Mouse (Mus musculus) liver (tissue): ENCODE results near the gene Ccdc24.

Source experiments
- DNase-seq: peaks from one replicate; pipeline ENCODE4 v3.0.0-alpha.2; 2020; ENCODE audit warnings: mixed read lengths

Ccdc24 gene

DNA sequence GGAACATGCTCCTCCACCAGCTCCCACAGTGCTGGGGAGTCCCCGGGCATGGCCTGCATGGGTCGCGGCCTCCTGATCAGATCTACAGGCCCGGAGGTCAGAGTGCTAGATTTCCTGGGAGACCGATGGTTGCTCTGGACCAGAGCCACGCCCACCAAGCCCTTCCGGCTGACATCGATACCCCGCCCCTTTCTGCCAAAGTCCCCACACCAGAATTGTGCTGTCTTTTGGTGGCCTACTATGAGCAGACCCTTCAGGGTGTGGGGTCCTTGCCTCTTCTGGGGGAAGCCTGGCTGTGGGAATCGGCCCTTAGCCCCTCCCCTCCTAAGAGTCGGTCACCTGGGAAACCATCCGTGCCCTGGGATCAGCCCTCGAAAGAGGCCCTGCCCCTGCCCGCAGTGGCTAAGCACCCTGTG lies at the start of gene Ccdc24:
Gene Ccdc24, minus strand, starts transcription at position 87 of the 416 bp plus-strand sequence.
- DNase-seq, result peak; percentile 75

DNA sequence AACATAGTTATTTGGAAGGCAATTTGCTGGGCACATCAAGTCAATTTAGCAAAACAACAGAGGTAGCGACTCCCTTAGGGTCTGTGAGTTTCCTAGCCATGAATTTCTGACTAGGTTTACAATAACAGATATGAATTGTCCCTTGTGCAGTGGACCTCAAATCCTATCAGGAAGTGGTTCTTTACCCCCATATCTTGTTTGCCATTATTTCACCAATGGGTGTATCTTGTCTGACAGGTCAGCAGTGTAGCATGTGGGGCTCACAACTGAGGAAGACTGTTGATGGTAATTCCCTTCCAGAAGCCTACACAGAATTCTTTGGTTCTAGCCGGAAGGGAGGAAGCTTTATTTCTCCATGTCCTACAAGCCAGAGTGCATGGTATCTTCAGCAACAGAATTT lies 49.0 kb upstream of the Ccdc24 start:
- DNase-seq, result no peak

DNA sequence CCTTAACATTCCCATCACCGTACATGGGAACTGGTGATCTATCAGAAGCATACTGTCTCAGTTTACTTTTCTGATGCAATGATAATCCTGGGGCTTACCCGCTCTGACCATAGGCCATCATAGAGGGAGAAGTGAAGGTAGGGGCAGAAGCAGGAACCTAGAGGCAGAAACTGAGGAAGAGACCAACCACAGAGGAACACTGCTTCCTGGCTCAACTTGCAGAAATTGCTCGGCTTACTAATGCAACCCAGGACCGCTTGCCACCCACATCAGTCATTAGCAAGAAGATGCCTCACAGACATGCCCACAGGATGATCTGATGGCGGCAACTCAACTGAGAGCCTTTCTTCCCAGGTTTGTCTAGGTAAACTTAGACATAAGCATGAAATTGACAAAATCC lies 46.4 kb upstream of the Ccdc24 start:
- DNase-seq, result no peak

DNA sequence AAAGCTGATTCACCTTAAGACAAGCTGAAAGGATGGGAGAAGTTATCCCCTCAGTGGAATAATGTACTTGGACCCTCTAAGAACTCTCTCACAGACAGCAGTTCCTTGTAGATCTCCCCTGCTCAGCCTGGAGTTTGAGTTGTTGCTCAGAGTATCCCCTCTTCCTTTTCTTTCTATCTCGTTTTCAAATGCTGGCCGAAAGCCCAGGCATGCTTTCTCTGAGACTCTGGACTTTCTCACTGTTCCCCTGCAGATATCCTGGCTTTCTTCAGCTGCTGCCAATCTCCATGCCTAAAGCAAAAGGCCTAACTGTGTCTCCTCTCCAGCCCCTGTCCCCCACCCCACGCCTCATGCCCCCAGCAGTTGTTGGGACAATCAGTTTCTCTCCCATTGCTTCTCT lies 45.9 kb upstream of the Ccdc24 start:
- no peak for DNase-seq

DNA sequence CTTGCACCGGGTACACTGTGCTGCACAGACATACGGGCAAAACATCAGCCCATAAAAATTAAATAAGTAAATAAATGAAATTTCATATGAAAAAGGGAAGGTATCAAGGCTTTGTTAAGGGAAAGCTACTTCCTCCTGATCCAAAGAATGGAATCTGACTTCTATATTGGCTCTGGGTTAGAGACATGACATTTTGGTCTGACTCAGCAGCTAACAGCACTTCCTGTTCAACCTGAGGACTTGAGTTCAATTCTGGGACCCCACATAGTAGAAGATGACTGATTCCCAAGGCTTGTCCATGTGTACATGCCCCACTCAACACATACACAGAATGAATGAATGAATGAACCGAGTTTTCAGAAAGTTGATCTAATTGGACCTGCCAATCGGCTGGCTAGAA lies 45.5 kb upstream of the Ccdc24 start:
- no peak for DNase-seq

DNA sequence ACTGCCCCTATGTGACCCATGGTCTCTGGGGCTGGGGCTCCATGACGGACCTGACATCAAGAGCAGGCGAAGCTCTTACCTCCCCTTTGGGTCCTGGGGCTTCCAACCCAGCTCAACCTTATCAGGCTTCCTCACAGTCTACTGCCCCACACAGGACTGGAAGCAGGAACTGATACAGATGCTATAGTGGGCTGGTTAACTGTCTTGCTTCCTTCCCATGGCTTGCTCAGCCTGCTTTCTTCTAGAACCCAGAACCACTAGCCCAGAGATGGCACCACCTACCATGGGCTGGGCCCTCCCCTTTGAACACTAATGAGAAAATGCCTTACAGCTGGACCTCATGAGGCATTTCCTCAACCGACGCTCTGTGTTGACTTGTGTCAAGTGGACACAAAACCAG lies 45.0 kb upstream of the Ccdc24 start:
- peak; percentile 18 for DNase-seq

DNA sequence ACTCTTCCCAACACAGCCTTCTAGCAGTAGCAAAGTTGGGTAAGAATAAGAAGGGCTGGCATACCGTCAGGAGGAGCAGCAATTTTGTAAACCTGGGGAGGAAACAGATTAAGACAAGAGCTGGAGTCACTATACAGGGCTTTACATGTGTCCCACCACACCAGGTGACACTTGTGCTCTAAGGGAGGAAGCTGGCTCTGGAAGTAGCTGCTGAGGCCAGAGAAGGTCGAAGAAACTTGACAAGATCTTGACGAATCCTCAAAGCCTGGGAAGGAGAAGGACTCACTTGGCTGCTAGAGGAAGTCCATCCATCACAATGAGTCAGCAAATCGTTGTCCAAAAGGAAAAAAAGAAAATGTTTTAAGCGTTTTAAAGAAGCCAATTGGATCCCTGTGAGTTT lies 44.0 kb upstream of the Ccdc24 start:
- no peak for DNase-seq

DNA sequence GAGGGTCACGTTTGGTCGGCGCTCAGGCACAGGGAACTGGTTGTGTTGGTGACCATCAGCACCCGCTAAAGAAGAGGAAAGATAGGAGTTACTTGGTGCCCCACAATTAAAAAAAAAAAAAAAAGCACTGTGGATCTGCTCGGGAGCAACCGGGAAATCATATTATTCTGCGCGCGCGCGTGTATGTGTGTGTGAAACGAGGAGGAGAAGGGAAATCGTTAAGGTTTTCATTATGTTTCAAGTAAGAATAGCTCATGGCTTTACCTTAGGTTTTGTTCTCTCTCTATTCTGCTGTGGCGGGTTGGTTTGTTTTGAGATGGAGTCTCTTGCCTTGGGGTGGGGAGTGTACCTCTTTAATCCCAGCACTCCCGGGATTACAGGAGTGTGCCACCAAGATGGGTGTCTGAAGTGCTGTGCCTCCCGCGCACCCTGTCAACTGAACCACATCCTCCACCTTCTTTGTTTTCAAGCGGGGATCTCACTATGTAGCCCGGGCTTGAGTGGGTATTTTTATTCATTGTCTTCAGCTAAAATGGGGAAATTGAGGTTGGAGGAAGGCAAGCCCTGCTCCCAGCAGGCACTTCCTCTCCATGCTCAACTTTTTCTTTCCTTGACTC lies 43.2 kb upstream of the Ccdc24 start:
- peak; percentile 40 for DNase-seq

DNA sequence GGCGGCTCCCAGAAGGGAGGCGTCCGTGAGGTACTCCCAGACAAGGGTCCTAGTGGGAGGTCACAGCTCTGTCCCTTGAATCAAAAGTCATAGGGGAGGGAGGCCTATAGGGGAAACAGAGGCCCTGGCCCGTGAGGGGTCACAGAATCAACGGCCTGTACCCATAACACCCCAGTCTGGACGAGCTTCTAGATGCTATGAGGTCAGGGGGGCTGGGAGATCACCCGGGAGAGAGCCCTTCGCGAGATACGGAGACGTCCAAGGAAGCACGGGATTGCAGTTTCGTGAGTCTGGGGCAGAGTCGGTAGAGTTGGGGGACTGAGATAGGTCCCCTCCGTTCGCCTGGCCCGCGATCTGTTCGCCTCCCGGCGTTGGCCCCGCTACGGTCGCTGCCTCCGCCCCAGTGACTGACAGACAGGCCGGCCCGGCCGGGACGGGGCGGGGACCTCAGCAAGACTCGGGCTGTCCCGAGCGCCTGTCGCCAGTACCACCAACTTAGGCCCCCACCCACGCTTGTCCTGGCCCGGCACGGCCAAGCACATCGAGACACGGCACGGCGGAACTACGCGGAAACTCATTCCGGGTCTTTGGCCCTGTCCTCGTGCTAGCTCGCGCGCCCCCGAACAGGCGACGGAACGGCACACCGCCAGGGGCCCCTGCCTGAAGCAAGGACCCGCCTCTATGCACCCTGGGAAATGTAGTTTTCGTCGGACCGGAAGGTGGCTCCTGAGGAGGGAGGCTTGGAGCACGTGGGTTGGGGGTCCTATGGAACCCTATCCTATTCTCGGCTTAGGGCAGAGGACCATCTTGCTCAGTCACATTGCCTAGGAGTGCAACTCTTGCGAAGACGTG lies 42.5 kb upstream of the Ccdc24 start, which contains the start of gene Ipo13:
Gene Ipo13, minus strand, starts transcription at position 409 of the 852 bp plus-strand sequence.
- DNase-seq, result peak; percentile 93

DNA sequence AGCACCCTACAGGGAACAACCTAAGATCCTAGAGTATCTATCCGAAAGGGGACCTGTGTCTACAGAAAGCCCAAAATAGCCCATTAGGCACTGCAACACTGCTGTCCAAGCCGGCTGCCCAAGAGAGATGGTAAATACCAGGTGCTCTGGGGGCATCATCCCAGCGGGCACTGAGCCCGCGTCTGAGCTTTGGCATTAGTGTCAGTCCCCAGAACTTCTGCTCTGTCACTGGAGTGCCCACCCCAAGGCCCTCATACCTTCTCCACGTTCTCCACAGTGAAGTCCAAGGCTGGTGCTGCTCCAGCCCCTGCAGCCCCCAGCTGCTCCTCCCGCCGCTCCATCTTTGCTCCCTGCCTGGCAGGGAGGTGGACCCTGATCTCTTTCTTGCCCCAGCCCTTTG lies 41.7 kb upstream of the Ccdc24 start:
- no peak for DNase-seq

DNA sequence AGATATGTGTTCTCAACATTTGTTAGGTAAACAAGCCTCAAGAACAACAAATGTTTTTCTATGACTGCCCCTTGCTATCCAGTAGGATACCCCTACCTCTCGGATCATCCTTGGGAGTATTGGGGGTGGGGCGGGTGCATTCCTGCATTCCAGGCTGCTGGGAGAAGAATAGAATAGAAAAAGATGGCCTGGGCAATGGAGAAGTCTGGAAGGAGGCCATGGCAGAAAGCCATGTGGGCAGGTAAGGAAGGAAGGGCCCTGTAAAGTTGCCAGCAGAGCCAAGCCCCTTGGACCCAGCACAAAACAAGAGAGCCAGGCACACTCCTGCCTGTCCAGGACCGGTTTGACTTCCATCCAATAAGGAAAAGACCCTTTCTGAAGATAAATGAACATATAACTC lies 41.1 kb upstream of the Ccdc24 start:
- DNase-seq, result no peak

DNA sequence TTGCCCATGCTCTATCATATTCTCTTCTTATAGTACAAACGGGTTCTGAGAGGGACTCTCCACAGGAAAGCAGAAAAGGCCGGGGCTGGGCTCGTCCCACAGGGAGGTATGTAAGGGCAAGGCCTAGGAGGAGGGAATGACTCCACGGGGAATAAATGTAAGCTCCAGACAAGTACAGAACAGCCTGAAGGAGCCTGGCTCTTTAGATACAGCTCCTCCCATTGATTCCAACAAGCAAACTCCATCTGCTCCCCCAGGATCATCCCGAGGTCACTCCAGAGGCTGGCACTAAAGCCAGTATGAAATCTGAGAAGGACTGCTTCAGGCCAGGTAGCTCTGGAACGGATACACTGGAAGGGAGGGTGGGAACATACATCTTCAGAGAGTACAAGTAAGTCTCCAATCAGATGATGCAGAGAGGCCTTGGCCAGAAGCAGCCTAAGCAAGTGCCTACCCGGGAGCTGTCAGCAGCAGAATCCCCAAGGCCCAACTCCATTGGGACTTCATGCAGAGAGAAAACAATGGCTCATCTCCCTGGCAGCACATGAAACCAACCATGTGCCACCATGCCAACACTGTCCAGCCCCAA lies 40.4 kb upstream of the Ccdc24 start:
- DNase-seq, result no peak

DNA sequence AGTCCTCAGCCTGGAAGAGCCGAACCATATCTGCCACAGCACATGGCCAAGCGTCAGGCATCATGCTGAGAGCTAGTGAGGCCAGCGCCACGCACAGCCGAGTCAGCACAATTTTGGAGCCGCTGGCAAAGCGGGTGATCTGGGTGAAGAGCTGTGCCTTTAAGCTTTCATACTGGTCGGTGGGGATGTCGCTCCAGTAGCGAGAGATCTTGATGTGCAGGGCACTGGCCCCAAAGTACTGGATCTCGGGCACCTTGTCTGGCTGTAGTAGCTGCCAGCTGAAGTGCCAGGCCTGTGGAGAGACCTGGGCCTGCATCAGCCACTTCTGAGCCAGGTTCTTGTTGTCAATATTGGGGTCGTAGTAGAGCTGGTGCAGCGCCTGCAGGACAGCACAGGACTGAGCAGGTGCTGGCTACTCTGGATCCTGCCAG lies 39.8 kb upstream of the Ccdc24 start:
- no peak for DNase-seq

DNA sequence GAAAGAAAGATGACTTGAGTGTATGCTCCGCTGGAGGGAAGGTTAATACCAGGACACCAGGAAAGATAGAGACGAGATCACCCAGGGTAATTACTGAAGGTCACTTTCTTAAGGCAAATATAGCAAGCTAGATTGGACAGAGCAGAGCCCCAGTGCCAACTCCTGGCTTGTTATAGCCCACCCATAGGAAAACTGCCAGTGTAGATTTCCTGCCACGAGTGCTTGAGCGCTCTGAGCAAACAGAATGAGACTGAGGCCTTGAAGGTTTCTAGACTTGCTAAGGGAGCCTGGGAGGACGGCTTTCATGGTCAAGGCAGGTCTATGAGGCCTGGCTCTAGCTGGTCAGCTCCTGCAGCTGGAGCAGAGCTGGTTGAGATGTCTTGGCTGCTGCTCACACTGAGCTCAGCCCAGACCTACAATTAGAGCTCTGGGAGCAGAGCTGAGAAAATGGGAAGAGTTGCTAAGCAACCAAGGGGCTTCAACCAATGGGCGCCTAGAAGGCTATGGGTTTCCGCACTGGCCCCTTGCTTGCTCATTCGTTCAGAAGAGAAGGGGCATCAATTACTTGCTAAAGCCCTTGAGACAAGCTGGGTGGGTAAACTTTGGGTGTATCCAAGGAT lies 36.6 kb upstream of the Ccdc24 start:
- DNase-seq, result no peak

DNA sequence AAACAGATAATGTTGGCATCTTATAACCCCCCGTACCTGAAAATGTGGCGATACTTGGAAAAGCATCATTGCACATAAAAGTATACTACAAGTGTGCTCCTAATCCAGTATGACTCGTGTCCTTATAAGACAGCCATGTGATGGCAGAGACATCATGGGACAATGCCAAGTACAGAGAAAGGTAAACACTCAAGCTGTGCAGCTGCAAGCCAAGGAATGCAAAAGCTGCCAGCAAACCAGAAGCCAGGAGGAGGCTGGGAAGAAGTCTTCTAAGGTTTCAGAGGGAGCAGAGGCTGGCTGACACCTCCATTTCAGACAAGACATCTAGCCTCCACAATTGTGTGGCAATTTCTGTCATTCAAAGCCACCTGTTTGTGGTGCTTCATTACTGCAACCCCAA lies 33.8 kb upstream of the Ccdc24 start:
- no peak for DNase-seq

DNA sequence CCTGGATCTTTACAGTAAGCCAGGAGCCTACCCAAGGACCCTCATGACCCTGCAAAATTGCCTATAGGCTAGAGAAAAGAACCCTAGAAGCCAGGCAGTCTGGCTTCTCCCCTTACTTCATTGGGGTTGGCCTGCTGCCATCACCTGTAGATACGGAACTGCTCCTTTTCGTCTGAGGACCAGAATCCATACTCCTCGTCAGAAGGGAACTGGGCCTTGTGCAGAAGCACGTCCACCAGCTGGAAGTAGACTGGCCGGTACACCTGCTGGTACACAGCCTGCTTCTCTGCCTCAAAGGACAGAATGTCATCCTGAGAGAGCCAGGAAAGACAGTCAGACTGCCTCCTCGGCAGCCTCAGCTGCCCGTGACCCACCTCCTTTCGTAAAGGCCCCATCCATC lies 32.4 kb upstream of the Ccdc24 start:
- no peak for DNase-seq

DNA sequence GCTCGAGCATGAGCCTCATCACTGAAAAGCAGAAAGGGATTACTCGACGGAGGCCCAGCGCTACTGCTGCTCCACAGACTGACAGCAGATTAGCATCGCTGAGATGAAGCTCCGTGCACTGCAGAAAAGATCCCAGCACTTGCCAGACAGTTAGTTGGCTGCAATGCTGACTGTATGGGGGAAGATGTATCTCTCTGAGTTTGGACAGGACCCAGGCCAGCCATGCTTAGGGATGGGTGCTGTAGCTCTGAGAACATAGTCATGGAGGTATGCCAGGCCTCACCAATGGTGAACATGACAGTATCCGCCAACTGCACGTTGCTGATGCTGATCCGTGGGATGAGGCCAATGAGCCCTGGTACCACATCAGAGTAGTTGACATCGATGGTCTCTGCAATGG lies 31.7 kb upstream of the Ccdc24 start:
- no peak for DNase-seq

DNA sequence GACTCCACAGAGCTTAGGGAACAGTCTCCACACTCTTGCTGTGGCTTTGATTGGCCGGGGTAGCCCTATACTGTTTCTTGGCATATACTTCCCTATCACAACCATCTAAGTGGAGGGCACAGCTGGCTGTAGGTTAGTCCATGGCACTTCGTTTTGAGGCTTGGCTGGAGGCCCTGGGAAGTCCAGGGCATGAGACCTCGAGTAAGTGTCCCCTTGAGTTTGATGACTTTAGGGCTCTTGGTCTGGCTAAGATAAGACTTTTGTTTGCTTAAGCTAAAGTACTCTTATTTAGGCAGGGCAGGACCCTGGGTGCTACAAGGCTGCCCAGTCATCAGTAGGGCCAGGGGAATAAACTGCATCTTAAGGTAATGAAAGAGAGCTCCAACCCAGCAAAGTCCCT lies 25.8 kb upstream of the Ccdc24 start:
- DNase-seq, result no peak

DNA sequence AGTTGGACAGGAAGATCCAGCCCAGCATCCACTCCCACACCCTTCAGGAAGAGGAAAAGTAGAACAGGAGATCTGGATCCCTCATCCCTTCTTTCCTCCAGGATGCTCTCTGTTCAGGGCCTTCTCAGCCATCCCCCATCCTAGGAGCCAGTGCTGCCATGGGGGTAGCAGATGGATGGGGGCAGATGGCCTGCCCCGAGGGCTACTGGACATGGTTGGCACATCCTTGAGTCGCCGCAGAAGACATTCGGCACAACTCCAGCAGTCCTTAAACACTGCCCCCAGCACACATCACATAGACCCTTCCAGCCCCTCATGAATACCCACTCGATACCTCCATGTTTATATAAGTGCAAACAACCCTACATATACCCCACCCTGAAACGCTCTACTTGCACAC lies 23.7 kb upstream of the Ccdc24 start:
- no peak for DNase-seq

DNA sequence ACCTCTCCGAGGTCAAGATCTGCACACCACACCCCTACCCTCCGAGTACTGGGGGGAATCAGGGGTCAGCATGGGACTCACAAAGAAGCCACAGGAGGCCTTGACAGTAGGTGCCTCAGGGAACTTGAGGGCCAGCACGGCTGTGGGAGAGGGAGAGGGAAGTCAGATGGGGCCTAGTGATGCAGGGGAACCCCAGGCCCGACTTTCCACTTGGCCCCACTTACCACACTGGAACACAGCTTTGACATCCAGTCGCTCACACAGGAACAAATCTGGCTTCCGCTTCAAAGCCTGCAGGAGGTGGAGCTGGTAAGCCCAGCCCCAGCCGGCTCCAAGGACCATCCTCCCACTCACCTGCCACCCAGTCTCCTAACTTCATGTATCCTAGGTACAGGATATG lies 23.0 kb upstream of the Ccdc24 start:
- no peak for DNase-seq

DNA sequence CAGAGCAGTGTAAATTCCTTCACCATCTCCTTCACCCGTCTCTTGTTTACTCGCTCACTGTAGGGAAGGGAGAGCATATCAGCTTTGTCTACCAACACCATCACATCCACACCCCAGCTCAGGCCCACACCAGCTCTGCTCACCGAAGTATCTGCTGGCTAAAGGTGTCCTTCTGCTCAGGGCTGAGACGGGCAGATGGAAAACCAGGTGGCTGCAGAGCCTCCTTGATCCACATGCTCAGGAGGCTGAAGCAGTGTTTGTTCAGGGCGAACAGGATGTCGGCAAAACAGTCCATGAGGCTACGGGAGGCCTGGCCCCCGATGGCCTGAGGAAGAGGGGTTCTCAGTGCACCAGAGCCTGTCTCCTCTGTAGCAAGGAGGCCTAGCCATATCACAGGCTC lies 22.2 kb upstream of the Ccdc24 start:
- DNase-seq, result no peak

DNA sequence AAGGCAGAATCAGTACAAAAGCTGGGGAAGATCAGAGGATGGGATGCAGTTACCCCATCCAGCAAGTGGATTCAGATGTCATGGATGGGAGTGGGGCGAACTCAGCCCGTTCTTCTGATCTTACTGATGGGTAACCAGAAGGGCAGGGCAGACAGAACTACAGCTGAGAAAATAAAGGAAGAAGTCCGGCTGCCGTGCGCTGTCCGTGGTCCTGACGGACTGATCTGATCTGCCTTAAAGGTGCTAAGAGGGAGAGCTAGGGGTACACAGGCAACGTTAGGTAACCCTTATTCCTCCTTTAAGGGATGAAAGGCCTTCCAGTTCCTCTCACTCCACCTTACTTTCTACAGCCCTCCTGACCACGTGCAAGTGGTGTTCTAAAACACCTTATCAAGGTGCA lies 21.0 kb upstream of the Ccdc24 start:
- peak; percentile 71 for DNase-seq

DNA sequence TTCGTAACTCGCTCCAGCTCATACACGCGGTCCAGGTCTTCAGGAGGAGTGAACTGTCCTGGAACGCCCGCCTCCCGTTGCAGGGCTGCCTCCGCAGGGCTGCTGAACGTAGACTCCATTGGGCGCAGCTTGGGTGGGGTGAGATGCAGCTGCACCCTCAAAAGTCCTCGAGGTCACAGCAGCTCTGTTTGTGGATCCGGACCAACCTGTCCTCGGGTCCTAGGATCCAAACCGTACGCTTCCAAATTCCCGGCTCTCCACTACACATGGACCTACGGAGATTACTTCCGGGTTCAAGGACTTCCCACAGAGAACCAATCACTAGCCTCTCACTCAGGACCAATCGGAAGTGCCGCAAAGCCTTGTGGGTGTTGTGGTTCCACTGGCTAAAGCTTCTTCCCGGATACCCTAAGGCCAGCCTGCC lies 19.4 kb upstream of the Ccdc24 start, which contains the start of gene Dph2:
Gene Dph2, minus strand, starts transcription at position 295 of the 424 bp plus-strand sequence.
- DNase-seq, result peak; percentile 81

DNA sequence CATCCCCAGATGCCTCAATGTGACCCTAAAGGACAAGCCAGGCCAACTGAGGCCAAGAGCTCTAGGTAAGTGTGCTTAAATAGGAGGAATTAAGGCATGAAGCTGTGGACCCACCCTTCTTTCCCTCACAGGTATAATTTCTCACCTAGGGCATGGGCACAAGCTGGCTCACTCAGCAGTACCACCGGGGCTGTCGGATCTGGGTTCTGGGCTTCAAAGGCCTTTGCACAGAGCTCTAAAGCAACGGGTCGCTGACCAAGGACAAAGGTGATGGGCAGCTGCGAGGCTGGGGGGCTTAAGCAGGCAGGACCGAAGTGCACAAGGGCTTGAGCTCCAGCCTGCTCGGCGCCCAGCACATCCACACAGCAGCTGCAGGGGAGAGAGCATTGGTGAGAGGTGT lies 18.4 kb upstream of the Ccdc24 start:
- DNase-seq, result no peak
